Comparison of ENCODE assay signal across 9 mouse cellular contexts in the genomic region with DNA sequence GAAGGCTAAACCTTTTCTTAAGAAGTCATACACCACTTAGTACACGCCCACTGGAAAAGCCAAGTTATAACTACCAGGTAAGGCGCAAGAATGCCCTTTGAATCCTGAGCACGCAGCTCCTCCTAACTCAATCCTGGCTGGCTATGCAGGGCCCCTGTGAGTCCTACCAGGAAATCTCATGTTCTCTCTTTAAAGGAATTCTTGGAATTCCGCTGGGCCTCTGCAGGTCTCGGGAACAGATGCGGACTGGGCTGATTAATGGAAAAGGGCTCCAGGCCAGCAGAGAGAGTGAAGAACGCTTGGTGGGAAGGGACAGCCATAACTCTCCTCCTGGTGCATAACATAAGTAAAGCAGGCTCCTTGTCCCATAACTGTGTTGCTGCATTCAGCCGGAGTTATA. TPM values are rescaled to one million over a fixed set of nuclear protein-coding genes. Genes with fewer than 3 reads are reported as not detected.
DNase-seq lines count a peak whose midpoint lies in the region; ATAC-seq lines count a peak whose summit lies in the region.
"Had no signal": no experiment of that assay in that cellular context is flagged by ENCODE, and none has a peak within 500 bp of the region (broad histone marks: within the 10 kb centered on the region; RNA-seq: fewer than 3 reads in every experiment).

No protein-coding gene starts in this region.

- H3K27ac ChIP-seq in limb, embryonic 15.5 days: peak overlapping the region; percentile 80; the same call in 1 of the 2 replicates

- peak; percentile 47 for DNase-seq in adrenal gland, adult 2 months
- DNase-seq in adrenal gland, postnatal 25 days: no peak
- DNase-seq in Muller cell, postnatal 12 days (ENCODE audit: inconsistent ontology term): peak; percentile 80
- DNase-seq in heart, postnatal 4 days: peak; percentile 54
- no peak for DNase-seq in retina, embryonic 14.5 days (ENCODE audit: low spot score)
- no peak for DNase-seq in testis, postnatal 14 days (ENCODE audit: low spot score)
- DNase-seq: right cerebral cortex, adult 18-20 months had no signal

- no peaks in the 10 kb centered on the region for H3K9me3 ChIP-seq in limb, embryonic 15.5 days

- H3K4me2 ChIP-seq in limb, embryonic 15.5 days: no peak overlapping the region

- H3K27me3 ChIP-seq in limb, embryonic 15.5 days: 0 out of 2 replicates have a peak, but pooled peaks cover 4% of the 10 kb centered on the region

- 8% methylated on average over 8 of the region's 8 CpGs for WGBS in limb, embryonic 15.5 days

- no peaks in the 10 kb centered on the region for H3K36me3 ChIP-seq in limb, embryonic 15.5 days

- H3K4me1 ChIP-seq in limb, embryonic 15.5 days: peaks cover 48% of the 10 kb centered on the region

- H3K9ac ChIP-seq in limb, embryonic 15.5 days: no peak overlapping the region

- ATAC-seq in limb, embryonic 15.5 days (ENCODE audit: insufficient number of reproducible peaks, low FRiP score, low TSS enrichment, low read depth): peak; percentile 48
- ATAC-seq in monocyte, adult 5-6 weeks (replicated peaks; ENCODE audit: insufficient number of reproducible peaks, low FRiP score, low TSS enrichment, poor library complexity, severe bottlenecking): no peak

- no peak overlapping the region for H3K4me3 ChIP-seq in limb, embryonic 15.5 days

RNA-seq across cellular contexts. Expression of a gene that starts 46.3 kb away (rescaled TPM):
- total RNA-seq in adrenal gland, adult 2 months (2021): 10 to 100 TPM; 29.8 to 37.6 TPM
- polyA plus RNA-seq in adrenal gland, adult 2 months (2012; rRNA removed): 17.7 and 19.6 TPM in 2 replicates
- 22.1 and 23.0 TPM in 2 replicates for total RNA-seq in adrenal gland, postnatal 25 days (2021)
- 10 to 100 TPM; 39.5 to 47.6 TPM for total RNA-seq in heart, postnatal 4 days (2021)
- 5.1 and 6.5 TPM in 2 replicates for polyA plus RNA-seq in limb, embryonic 15.5 days (2015; fragmentation: Nextera tagmentation; extraction: Ambion mirVana)
- total RNA-seq in monocyte, adult 5-6 weeks (2017): 31.1 to 35.4 TPM (median 33.2 TPM) in 3 replicates

Comparison
In these comparisons a context has a peak if more than half of its experiments do, and no peak if none do; other contexts are left out.
1. DNase-seq: peak in adrenal gland, adult 2 months (single experiment), Muller cell, postnatal 12 days (single experiment) and heart, postnatal 4 days (single experiment); none in adrenal gland, postnatal 25 days (single experiment), retina, embryonic 14.5 days (single experiment) and testis, postnatal 14 days (single experiment).